Mouse (Mus musculus): Measurements from ENCODE around the gene Fan1.

DNA sequence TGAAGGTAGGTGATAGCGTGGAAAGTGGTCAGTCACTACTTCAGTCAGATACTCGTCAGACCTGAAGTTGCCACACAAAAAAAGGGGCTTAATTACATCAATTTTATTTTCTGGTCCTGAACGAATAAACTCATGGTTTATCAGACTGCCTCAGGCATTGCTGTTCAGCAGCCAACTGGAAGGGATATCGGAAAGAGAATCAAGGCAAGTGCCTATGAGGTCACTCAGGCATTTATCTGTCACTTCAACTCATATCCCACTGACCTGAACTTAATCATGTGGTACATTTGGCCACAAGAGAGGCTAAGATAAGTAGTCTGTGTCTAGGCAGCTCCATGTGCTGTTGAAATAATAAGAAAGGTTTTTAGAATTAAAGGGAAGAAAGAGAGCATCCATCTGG is 28.6 kb upstream of the Fan1 start:
- TF ChIP-seq MAX (IDR thresholded peaks at IDR 0.05) (no peak), USF1 (IDR thresholded peaks at IDR 0.05; ENCODE audit: low read depth) (no peak), CTCF (IDR thresholded peaks at IDR 0.05; ENCODE audit: control insufficient read depth, insufficient read depth, insufficient read length) (no peak), MYOG (IDR thresholded peaks at IDR 0.05; ENCODE audit: control insufficient read depth, extremely low read depth, insufficient read length) (no peak), FOSL1 (IDR thresholded peaks at IDR 0.05; ENCODE audit: insufficient read depth, low read length, poor library complexity, severe bottlenecking) (no peak)

Measured in C2C12 (cell line).